Mouse (Mus musculus) limb, embryonic 11.5 days (tissue): ENCODE measurements around the gene Cyp1b1. TPM values are rescaled to one million over a fixed set of nuclear protein-coding genes. Genes with fewer than 3 reads are reported as not detected.

Source experiments
- ATAC-seq: fragments of 200-750 bp; cut with Nextera tagmentation; 2 replicates; pipeline ENCODE4 v1.8.0; 2017; ENCODE audit warnings: low read depth; ENCODE audit not compliant: insufficient number of reproducible peaks, low FRiP score, low TSS enrichment
- DNase-seq: peaks from one replicate; pipeline ENCODE4 v3.0.0-alpha.2; 2015; ENCODE audit warnings: low spot score
- H3K27ac ChIP-seq: fragments of 300-500 bp; sonication (generic); replicated peaks from 2 replicates; pipeline ENCODE4 v1.5.1; 2014; ENCODE audit warnings: low read depth, mild to moderate bottlenecking, low read length
- H3K27me3 ChIP-seq: fragments of 300-500 bp; sonication (generic); 2 replicates; pipeline ENCODE4 v1.6.1; 2014; ENCODE audit warnings: mild to moderate bottlenecking, low read length, mixed read lengths; ENCODE audit not compliant: control insufficient read depth, insufficient read depth
- H3K36me3 ChIP-seq: fragments of 300-500 bp; sonication (generic); 2 replicates; pipeline ENCODE4 v1.6.1; 2014; ENCODE audit warnings: mild to moderate bottlenecking, low read length, moderate library complexity, mixed read lengths; ENCODE audit not compliant: control insufficient read depth, insufficient read depth
- H3K4me1 ChIP-seq: fragments of 300-500 bp; sonication (generic); 2 replicates; pipeline ENCODE4 v1.6.1; 2014; ENCODE audit warnings: low read length, mixed read lengths; ENCODE audit not compliant: control insufficient read depth, insufficient read depth
- H3K4me2 ChIP-seq: fragments of 300-500 bp; sonication (generic); 2 replicates; pipeline ENCODE4 v1.6.1; 2014; ENCODE audit warnings: low read depth, mild to moderate bottlenecking, moderate library complexity; ENCODE audit not compliant: severe bottlenecking
- H3K4me3 ChIP-seq: fragments of 300-500 bp; sonication (generic); 2 replicates; pipeline ENCODE4 v1.5.1; 2014; ENCODE audit warnings: low read depth, low read length
- H3K9ac ChIP-seq: fragments of 300-500 bp; sonication (generic); 2 replicates; pipeline ENCODE4 v1.6.1; 2014; ENCODE audit warnings: mild to moderate bottlenecking, low read length
- H3K9me3 ChIP-seq: fragments of 300-500 bp; sonication (generic); 2 replicates; pipeline ENCODE4 v1.6.1; 2016; ENCODE audit warnings: low read length; ENCODE audit not compliant: control insufficient read depth
- WGBS: fragments of 180-500 bp; shearing (Covaris S2); extraction: QIAGEN DNeasy Blood & Tissue Kit; methylation state at CpG from one replicate; pipeline ENCODE4 v1.1.7; 2014; 5-methylcytosine and 5-hydroxymethylcytosine counted together
- polyA plus RNA-seq: library from polyadenylated mRNA; unstranded; fragments of >200 nt; fragmentation: Nextera tagmentation; extraction: Ambion mirVana; gene quantifications from 2 replicates; pipeline ENCODE4 v1.2.1, GENCODE M21; 2014

Gene Cyp1b1
- polyA plus RNA-seq, 1 experiment from 2014 or later = 2.0 TPM

- H3K9me3 ChIP-seq = no peaks in the 10 kb centered on the region
- no peak overlapping the region for H3K27ac ChIP-seq
- no peaks in the 10 kb centered on the region for H3K36me3 ChIP-seq
- H3K27me3 ChIP-seq = no peaks in the 10 kb centered on the region
- no peak overlapping the region for H3K4me3 ChIP-seq
- ATAC-seq (no peak), DNase-seq (no peak)
- no peak overlapping the region for H3K9ac ChIP-seq
- no peak overlapping the region for H3K4me2 ChIP-seq
- H3K4me1 ChIP-seq = no peaks in the 10 kb centered on the region
- WGBS = 70% methylated on average over 3 of the region's 3 CpGs
Observed at GRCm38 (mm10) chr17:79654187-79654586, 60.7 kb downstream of the Cyp1b1 start.

- H3K27ac ChIP-seq = no peak overlapping the region
- no peak overlapping the region for H3K4me3 ChIP-seq
- H3K4me1 ChIP-seq = no peaks in the 10 kb centered on the region
- no peaks in the 10 kb centered on the region for H3K36me3 ChIP-seq
- DNase-seq (no peak), ATAC-seq (no peak)
- H3K9me3 ChIP-seq = no peaks in the 10 kb centered on the region
- no peaks in the 10 kb centered on the region for H3K27me3 ChIP-seq
- H3K4me2 ChIP-seq = no peak overlapping the region
- H3K9ac ChIP-seq = no peak overlapping the region
- WGBS = 84% methylated on average over 1 of the region's 1 CpGs
Observed at GRCm38 (mm10) chr17:79653171-79653570, 61.7 kb downstream of the Cyp1b1 start.

Other genes with a start within 250 kb of the Cyp1b1 start
- gene Rmdn2, start 103.2 kb downstream of the Cyp1b1 start, polyA plus RNA-seq = 10.1 and 10.8 TPM in 2 replicates
- 38.7 and 43.2 TPM in 2 replicates for gene Atl2, start 181.1 kb upstream of the Cyp1b1 start, polyA plus RNA-seq